Mouse (Mus musculus): ENCODE results near the gene Cd276.

Gene Cd276

GRCm38 (mm10) chr9:58552083-58552482 is 3.2 kb downstream of the Cd276 start:
- no peak for DNase-seq (ENCODE audit: extremely low read depth, low read depth, low spot score)

GRCm38 (mm10) chr9:58550928-58551327 is 4.3 kb downstream of the Cd276 start:
- DNase-seq (ENCODE audit: extremely low read depth, low read depth, low spot score), result no peak

GRCm38 (mm10) chr9:58549694-58550093 is 5.5 kb downstream of the Cd276 start:
- DNase-seq (ENCODE audit: extremely low read depth, low read depth, low spot score), result no peak

- DNase-seq (ENCODE audit: extremely low read depth, low read depth, low spot score), result no peak
These were observed 6.3 kb downstream of the Cd276 start for GRCm38 (mm10) chr9:58548897-58549296.

GRCm38 (mm10) chr9:58546630-58547360 is 8.4 kb downstream of the Cd276 start:
- no peak for DNase-seq (ENCODE audit: extremely low read depth, low read depth, low spot score)

- no peak for DNase-seq (ENCODE audit: extremely low read depth, low read depth, low spot score)
These were observed 9.8 kb downstream of the Cd276 start for GRCm38 (mm10) chr9:58545428-58545827.

- no peak for DNase-seq (ENCODE audit: extremely low read depth, low read depth, low spot score)
These were observed 10.3 kb downstream of the Cd276 start for GRCm38 (mm10) chr9:58544879-58545324.

- no peak for DNase-seq (ENCODE audit: extremely low read depth, low read depth, low spot score)
These were observed 13.3 kb downstream of the Cd276 start for GRCm38 (mm10) chr9:58541895-58542338.

GRCm38 (mm10) chr9:58539886-58540285 is 15.4 kb downstream of the Cd276 start:
- no peak for DNase-seq (ENCODE audit: extremely low read depth, low read depth, low spot score)

- DNase-seq (ENCODE audit: extremely low read depth, low read depth, low spot score), result no peak
These were observed 17.5 kb downstream of the Cd276 start for GRCm38 (mm10) chr9:58537774-58538173.

- DNase-seq (ENCODE audit: extremely low read depth, low read depth, low spot score), result no peak
These were observed 19.6 kb downstream of the Cd276 start for GRCm38 (mm10) chr9:58535447-58536134.

- DNase-seq (ENCODE audit: extremely low read depth, low read depth, low spot score), result no peak
These were observed 20.5 kb downstream of the Cd276 start for GRCm38 (mm10) chr9:58534766-58535165.

- no peak for DNase-seq (ENCODE audit: extremely low read depth, low read depth, low spot score)
These were observed 21.9 kb downstream of the Cd276 start for GRCm38 (mm10) chr9:58533322-58533721.

GRCm38 (mm10) chr9:58532236-58532635 is 23.0 kb downstream of the Cd276 start:
- DNase-seq (ENCODE audit: extremely low read depth, low read depth, low spot score), result no peak

- no peak for DNase-seq (ENCODE audit: extremely low read depth, low read depth, low spot score)
These were observed 24.8 kb downstream of the Cd276 start for GRCm38 (mm10) chr9:58530407-58530806.

GRCm38 (mm10) chr9:58527841-58528240 is 27.4 kb downstream of the Cd276 start:
- DNase-seq (ENCODE audit: extremely low read depth, low read depth, low spot score), result no peak

- no peak for DNase-seq (ENCODE audit: extremely low read depth, low read depth, low spot score)
These were observed 30.1 kb downstream of the Cd276 start for GRCm38 (mm10) chr9:58525108-58525507.

GRCm38 (mm10) chr9:58521883-58522423 is 33.3 kb downstream of the Cd276 start:
- no peak for DNase-seq (ENCODE audit: extremely low read depth, low read depth, low spot score)

GRCm38 (mm10) chr9:58520816-58521581 is 34.2 kb downstream of the Cd276 start:
- no peak for DNase-seq (ENCODE audit: extremely low read depth, low read depth, low spot score)

GRCm38 (mm10) chr9:58519953-58520352 is 35.3 kb downstream of the Cd276 start:
- DNase-seq (ENCODE audit: extremely low read depth, low read depth, low spot score), result no peak

Measured in fat pad, adult 2 months (tissue).